Mouse (Mus musculus) testis, adult 2 months (tissue): Measurements from ENCODE around the gene BC051019. TPM values are rescaled to one million over a fixed set of nuclear protein-coding genes. Genes with fewer than 3 reads are reported as not detected.

Experiments
- H3K27ac ChIP-seq: fragments of 200-500 bp; 2 replicates; pipeline ENCODE4 v1.5.1; 2012; ENCODE audit warnings: low read depth, low read length; ENCODE audit not compliant: control insufficient read depth, insufficient read depth
- H3K27me3 ChIP-seq: fragments of 200-500 bp; 2 replicates; pipeline ENCODE4 v1.6.1; 2012; ENCODE audit warnings: mild to moderate bottlenecking, low read length, moderate library complexity; ENCODE audit not compliant: control insufficient read depth, insufficient read depth
- H3K36me3 ChIP-seq: fragments of 200-500 bp; 2 replicates; pipeline ENCODE4 v1.6.1; 2012; ENCODE audit warnings: mild to moderate bottlenecking, low read length; ENCODE audit not compliant: control insufficient read depth, insufficient read depth
- H3K4me1 ChIP-seq: fragments of 200-500 bp; 2 replicates; pipeline ENCODE4 v1.6.1; 2012; ENCODE audit warnings: low read length; ENCODE audit not compliant: control insufficient read depth, insufficient read depth
- H3K4me3 ChIP-seq: fragments of 200-500 bp; 2 replicates; pipeline ENCODE4 v1.5.1; 2012; ENCODE audit warnings: low read depth, mild to moderate bottlenecking, low read length, moderate library complexity, mixed read lengths; ENCODE audit not compliant: control insufficient read depth
- CTCF ChIP-seq: fragments of 200-500 bp; IDR thresholded peaks from 2 replicates; pipeline ENCODE4 v1.5.1; 2012; ENCODE audit warnings: low read depth, mild to moderate bottlenecking, inconsistent platforms, low read length, moderate library complexity; ENCODE audit not compliant: control insufficient read depth, insufficient read depth, insufficient replicate concordance
- POLR2A ChIP-seq: fragments of 200-500 bp; IDR thresholded peaks from 2 replicates; pipeline ENCODE4 v1.6.1; 2012; ENCODE audit warnings: low read depth, mild to moderate bottlenecking, inconsistent platforms, low read length, moderate library complexity; ENCODE audit not compliant: control insufficient read depth
- polyA plus RNA-seq: library from polyadenylated mRNA; depleted of rRNA; stranded (reverse); fragments of >200 nt; gene quantifications from 2 replicates; pipeline ENCODE4 v1.2.3, GENCODE M21; 2012

Gene BC051019
- polyA plus RNA-seq, 1 experiment = 0.57 TPM

DNA sequence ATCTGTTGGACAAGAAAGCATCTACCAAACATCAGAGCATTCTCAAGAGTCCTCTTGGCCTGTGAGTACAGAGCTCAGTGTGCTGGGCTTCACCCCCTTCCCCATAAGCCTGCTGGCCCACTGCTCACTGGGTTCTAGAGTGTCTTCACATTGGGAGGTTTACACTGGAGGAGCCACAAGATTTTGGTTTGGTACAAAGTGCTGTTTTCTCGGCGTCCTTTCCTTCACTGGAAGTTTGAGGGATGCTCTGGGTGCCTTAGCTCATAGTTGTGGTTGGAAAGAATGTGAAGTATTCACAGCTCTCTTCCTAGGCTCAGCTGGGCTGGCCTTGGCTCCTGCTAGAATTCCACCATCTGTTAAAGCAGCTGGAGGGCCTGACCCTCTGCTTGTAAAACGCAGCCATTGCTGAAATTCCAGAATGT, 14.7 kb downstream of the BC051019 start:
- Histone ChIP-seq H3K36me3 (peaks cover 4% of the 10 kb centered on the region), H3K4me3 (no peak overlapping the region), H3K27ac (peak overlapping the region; percentile 9; the same call in 1 of the 2 replicates), H3K27me3 (no peaks in the 10 kb centered on the region), H3K4me1 (peaks cover 2% of the 10 kb centered on the region)
- no peak for TF ChIP-seq CTCF
- TF ChIP-seq POLR2A = no peak

DNA sequence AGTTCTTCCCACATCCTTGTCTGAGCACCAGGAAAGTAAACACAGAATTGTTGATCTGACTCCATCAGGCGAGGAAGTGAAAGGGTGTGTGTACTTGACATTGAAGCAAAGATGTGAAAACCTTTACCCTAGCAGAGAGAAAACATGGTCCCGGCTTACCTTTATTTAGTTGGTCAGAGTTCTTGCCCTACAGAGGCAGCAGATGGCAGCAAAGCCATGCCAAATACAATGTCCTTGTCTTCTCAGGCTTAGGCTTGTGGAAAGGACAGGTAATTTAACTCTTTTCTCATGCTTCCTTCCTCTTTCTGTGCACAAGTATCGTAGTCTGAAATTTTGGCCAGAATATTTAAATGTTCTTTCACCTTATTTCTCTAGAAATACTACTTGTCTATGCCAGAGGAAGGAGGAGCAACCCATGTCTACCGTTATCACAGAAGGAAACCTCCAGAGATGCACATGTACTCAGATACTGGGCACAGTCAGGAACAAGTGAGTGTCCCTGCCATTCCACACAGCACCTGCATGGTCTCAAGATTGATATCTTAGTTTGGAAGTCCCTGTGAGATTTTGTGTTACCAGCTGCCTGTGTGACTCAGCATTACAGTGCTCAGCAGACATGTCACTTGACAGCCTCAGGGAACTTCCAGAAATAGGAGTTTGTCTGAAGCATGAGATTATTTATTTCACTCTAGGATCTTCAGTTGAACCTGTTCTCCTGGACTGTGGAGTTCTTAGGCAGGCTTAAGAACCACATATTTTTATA, 16.4 kb downstream of the BC051019 start:
- no peak overlapping the region for H3K4me3 ChIP-seq
- peaks cover 11% of the 10 kb centered on the region for H3K4me1 ChIP-seq
- TF ChIP-seq CTCF (no peak), POLR2A (no peak)
- H3K27me3 ChIP-seq = no peaks in the 10 kb centered on the region
- peaks cover 4% of the 10 kb centered on the region for H3K36me3 ChIP-seq
- H3K27ac ChIP-seq = no peak overlapping the region

DNA sequence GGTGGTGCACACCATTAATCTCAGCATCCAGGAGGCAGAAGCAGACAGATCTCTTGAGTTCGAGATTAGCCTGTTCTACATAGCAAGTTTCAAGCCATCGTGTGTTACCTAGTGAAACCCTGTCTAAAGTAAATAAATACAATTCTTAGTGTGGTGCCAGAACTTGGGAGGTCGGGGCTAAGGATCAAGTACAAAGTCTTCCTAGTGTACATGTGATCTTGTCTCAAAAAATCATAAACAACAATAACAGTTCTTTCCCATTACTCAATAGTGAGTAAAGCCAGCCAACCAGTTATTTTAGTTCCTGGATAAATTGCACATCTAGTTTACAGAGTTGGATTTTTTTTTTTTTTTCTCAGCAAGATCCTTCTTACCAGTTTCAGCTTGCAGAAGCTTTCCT, 19.2 kb downstream of the BC051019 start:
- TF ChIP-seq CTCF (no peak), POLR2A (no peak)
- H3K27ac ChIP-seq = no peak overlapping the region; the same call in 1 of the 2 replicates
- H3K36me3 ChIP-seq = peaks cover 4% of the 10 kb centered on the region; the same call in 1 of the 2 replicates
- no peaks in the 10 kb centered on the region for H3K27me3 ChIP-seq
- H3K4me3 ChIP-seq = peak overlapping the region; percentile 98; the same call in 1 of the 2 replicates
- H3K4me1 ChIP-seq = peaks cover 11% of the 10 kb centered on the region

DNA sequence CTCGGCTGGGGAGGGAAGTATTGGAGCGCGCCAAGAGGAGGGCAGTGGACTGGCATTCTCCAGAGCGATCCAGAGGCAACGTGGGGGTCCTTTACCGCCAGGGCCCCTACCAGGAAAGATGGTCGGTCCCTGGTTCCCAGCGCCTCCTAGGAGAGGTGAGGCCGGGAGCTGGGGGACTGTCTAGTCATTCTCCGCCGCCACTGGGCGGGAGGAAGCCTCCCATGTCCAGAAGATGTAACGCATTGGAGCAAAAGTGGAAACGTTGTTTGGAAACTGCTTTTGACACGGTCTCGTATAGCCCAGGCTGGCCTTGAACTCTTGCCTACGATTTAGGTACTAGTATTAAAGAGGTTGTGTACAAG, 19.7 kb downstream of the BC051019 start:
- Histone ChIP-seq H3K4me1 (peaks cover 11% of the 10 kb centered on the region), H3K4me3 (peak overlapping the region; percentile 98), H3K27ac (peak overlapping the region; percentile 93), H3K36me3 (peaks cover 2% of the 10 kb centered on the region; the same call in 1 of the 2 replicates), H3K27me3 (no peaks in the 10 kb centered on the region)
- no peak; the same call in 1 of the 2 replicates for TF ChIP-seq POLR2A
- no peak for TF ChIP-seq CTCF

DNA sequence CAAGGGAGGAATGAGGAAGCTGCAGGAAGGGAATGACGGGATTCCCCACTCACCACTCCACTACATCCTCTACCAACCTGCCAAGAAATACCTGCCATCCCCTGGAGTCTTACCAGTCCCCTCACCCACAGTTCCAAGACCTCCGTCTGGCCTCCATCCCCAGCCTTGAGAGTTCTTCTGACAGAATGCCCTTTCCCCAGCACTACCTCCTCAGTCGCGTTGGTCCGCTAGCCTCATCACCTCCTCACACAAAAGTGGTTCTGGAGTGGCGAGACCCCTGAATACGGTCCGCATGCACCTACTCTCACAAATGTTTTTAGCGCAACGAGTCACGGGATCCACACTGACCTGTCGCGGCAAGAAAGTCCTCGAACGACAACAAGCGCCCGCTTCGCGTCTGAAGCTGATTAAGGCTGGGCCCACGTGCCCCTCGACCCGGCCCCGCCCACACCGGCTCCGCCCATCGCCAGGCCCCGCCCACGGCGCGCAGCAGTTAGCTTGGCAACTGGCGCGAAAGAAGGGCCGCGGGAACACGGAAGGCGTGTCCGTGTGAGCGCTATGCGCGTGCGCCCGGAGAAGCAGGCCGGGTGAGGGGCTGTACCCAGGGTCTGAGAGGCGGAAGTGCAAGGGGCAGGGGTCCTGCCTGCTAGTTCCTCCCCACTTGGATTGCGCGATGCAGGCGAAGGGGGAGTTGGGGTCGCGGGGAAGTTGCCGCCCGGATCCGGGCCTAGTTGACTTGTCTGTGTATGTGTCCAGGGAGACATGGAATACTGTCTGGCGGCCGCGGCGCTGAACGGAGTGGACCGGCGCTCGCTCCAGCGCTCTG, 20.2 kb downstream of the BC051019 start, which contains the start of the genes St5 and Akip1:
Gene St5, minus strand, starts transcription at position 416 of the 826 bp plus-strand sequence.
Gene Akip1, plus strand, starts transcription at position 501 of the 826 bp plus-strand sequence.
- H3K27me3 ChIP-seq = no peaks in the 10 kb centered on the region
- TF ChIP-seq CTCF = no peak
- peak; percentile 83 for TF ChIP-seq POLR2A
- peak within 1 kb of the TSS; percentile 93 for H3K27ac ChIP-seq
- H3K4me1 ChIP-seq = peaks cover 11% of the 10 kb centered on the region
- H3K36me3 ChIP-seq = peaks cover 1% of the 10 kb centered on the region; the same call in 1 of the 2 replicates
- peak within 1 kb of the TSS; percentile 98 for H3K4me3 ChIP-seq

DNA sequence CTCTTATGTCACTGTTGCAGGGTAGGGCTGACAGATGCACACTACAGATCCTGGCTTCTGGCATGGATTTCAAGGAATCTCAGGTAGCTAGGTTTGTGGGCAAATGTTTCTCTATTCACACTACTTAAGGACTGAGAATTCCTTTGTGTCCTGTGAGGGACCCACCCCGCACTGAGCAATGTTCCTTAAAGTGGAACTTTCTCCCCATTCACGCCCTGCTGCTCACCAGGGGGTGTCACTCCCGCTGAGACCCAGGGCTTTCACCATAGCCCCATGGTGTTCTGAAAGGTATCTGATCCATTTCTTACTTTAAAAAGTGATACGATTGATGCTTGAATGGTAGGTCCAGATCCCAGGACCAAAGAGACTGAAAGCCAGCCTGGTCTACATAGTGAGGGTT, 20.9 kb downstream of the BC051019 start:
- no peak for TF ChIP-seq POLR2A
- no peak for TF ChIP-seq CTCF
- Histone ChIP-seq H3K4me3 (peak overlapping the region; percentile 98; the same call in 1 of the 2 replicates), H3K4me1 (peaks cover 11% of the 10 kb centered on the region), H3K27ac (peak overlapping the region; percentile 90; the same call in 1 of the 2 replicates), H3K27me3 (no peaks in the 10 kb centered on the region), H3K36me3 (no peaks in the 10 kb centered on the region; the same call in 1 of the 2 replicates)

DNA sequence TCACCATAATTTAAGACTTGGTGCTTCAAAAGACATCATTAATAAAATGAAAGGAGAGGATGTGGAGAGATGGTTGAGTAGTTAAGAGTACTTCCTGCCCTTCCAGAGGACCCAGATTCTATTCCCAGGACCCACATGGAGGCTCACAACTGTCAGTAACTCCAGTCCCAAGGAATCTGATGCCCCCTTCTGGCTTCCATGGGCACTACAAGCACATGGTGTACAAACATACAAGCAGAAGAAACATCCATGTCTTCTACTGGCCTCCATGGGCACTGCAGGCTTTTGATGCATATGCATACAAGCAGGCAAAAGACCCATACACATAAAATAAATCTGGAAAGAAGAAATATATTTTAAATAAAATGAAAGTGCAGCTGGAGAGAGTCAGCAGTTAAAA, 23.4 kb downstream of the BC051019 start:
- Histone ChIP-seq H3K4me1 (peaks cover 11% of the 10 kb centered on the region), H3K27me3 (no peaks in the 10 kb centered on the region), H3K27ac (no peak overlapping the region), H3K36me3 (no peaks in the 10 kb centered on the region), H3K4me3 (no peak overlapping the region)
- TF ChIP-seq POLR2A (no peak), CTCF (no peak)
